ENCODE assay signal across 8 mouse cellular contexts in the genomic region with DNA sequence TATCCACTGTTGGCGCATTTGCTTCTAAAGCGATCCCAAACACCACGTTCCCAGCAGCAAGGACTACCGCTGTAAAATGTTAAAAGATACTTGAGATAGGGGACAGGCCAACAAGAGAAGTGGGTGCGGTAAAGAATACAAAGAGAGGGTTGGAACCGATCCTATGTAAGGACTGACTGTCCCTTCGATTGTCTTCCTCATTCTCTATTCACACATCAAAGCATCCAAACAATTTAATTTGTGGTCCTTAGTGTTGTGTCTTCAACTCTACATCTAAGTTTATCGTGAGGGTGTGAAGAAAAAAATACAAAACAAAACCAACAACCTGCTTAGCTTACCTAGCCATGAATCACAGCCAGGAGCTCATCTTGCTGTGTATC. TPM values are rescaled to one million over a fixed set of nuclear protein-coding genes. Genes with fewer than 3 reads are reported as not detected.
DNase-seq lines count a peak whose midpoint lies in the region; ATAC-seq and TF ChIP-seq lines count a peak whose summit lies in the region.

No protein-coding gene starts in this region.

- no peak overlapping the region; the same call in 1 of the 2 replicates for H3K9ac ChIP-seq in liver, embryonic 12.5 days

- no peak for TF ChIP-seq POLR2A in thymus, adult 2 months (IDR thresholded peaks at IDR 0.05; ENCODE audit: control insufficient read depth, extremely low read depth, insufficient read depth, low read length, poor library complexity)

- TF ChIP-seq CTCF in gastrocnemius, adult 2 months (IDR thresholded peaks at IDR 0.05): no peak
- TF ChIP-seq CTCF in thymus, adult 2 months (IDR thresholded peaks at IDR 0.05; ENCODE audit: borderline replicate concordance, control insufficient read depth, extremely low read depth, insufficient read depth, low read length, poor library complexity): no peak

- peak overlapping the region; percentile 80 for H3K4me3 ChIP-seq in gastrocnemius, adult 2 months
- H3K4me3 ChIP-seq in thymus, adult 2 months (ENCODE audit: control insufficient read depth, insufficient read depth, low read length): peak overlapping the region; percentile 93
- peak overlapping the region; percentile 76 for H3K4me3 ChIP-seq in liver, embryonic 12.5 days

- H3K27ac ChIP-seq in gastrocnemius, adult 2 months: peak overlapping the region; percentile 97
- H3K27ac ChIP-seq in thymus, adult 2 months (ENCODE audit: control insufficient read depth, insufficient read depth, low read length): no peak overlapping the region
- H3K27ac ChIP-seq in liver, embryonic 12.5 days: no peak overlapping the region

- peak overlapping the region; percentile 85 for H3K4me2 ChIP-seq in liver, embryonic 12.5 days

- no peak for ATAC-seq in liver, embryonic 12.5 days

- H3K9me3 ChIP-seq in liver, embryonic 12.5 days (replicated peaks): no peaks in the 10 kb centered on the region

- intact Hi-C loops in gastrocnemius, adult 2 months (cut with DNase I): no loop called here
- intact Hi-C loops in gastrocnemius, postnatal 14 days (cut with DNase I; ENCODE audit: low total_unique reads): no loop called here

- H3K36me3 ChIP-seq in thymus, adult 2 months (ENCODE audit: control insufficient read depth, insufficient read depth, low read length): no peaks in the 10 kb centered on the region
- no peaks in the 10 kb centered on the region for H3K36me3 ChIP-seq in liver, embryonic 12.5 days

- H3K4me1 ChIP-seq in thymus, adult 2 months (replicated peaks; ENCODE audit: control insufficient read depth, insufficient read depth, low read length): peaks cover 11% of the 10 kb centered on the region
- peaks cover 12% of the 10 kb centered on the region for H3K4me1 ChIP-seq in liver, embryonic 12.5 days

- no peaks in the 10 kb centered on the region for H3K27me3 ChIP-seq in thymus, adult 2 months (ENCODE audit: control insufficient read depth, insufficient read depth, low read length)
- H3K27me3 ChIP-seq in liver, embryonic 12.5 days (replicated peaks): peaks cover 18% of the 10 kb centered on the region

- WGBS in thymus, adult 2 months: 50% methylated on average over 8 of the region's 8 CpGs
- 30% methylated on average over 8 of the region's 8 CpGs for WGBS in liver, embryonic 12.5 days (ENCODE audit: insufficient replicate concordance)

- no peak for DNase-seq in gastrocnemius, adult 2 months
- DNase-seq in gastrocnemius, postnatal 14 days: no peak
- DNase-seq in thymus, adult 2 months: no peak
- no peak for DNase-seq in thymus, postnatal 0 days (ENCODE audit: low spot score)
- no peak for DNase-seq in adrenal gland, postnatal 25 days
- no peak for DNase-seq in ovary, postnatal 10 days (ENCODE audit: low spot score)
- DNase-seq in cerebellum, postnatal 10 days: no peak

RNA-seq across cellular contexts. Expression of gene Ube2d1, which starts 0.9 kb away (rescaled TPM):
- 100 to 1,000 TPM; 162 to 211 TPM for total RNA-seq in gastrocnemius, adult 2 months (2021)
- 100 to 1,000 TPM; 150 to 153 TPM for total RNA-seq in gastrocnemius, postnatal 14 days (2021)
- polyA plus RNA-seq in thymus, adult 2 months (2012; rRNA removed): 87.8 and 90.4 TPM in 2 replicates
- 36.9 and 44.3 TPM in 2 replicates for polyA plus RNA-seq in thymus, postnatal 0 days (2015; fragmentation: Nextera tagmentation; extraction: Ambion mirVana)
- polyA plus RNA-seq in liver, embryonic 12.5 days (2016; fragmentation: Nextera tagmentation; extraction: Ambion mirVana): 12.0 and 12.5 TPM in 2 replicates
- total RNA-seq in adrenal gland, postnatal 25 days (2021): 24.2 and 26.2 TPM in 2 replicates

RNA-seq across cellular contexts. Expression of gene Tfam, which starts 46.0 kb away (rescaled TPM):
- total RNA-seq in gastrocnemius, adult 2 months (2021): 10 to 100 TPM; 44.5 to 55.6 TPM
- total RNA-seq in gastrocnemius, postnatal 14 days (2021): 10 to 100 TPM; 48.1 to 51.2 TPM
- 12.4 and 12.6 TPM in 2 replicates for polyA plus RNA-seq in thymus, adult 2 months (2012; rRNA removed)
- polyA plus RNA-seq in thymus, postnatal 0 days (2015; fragmentation: Nextera tagmentation; extraction: Ambion mirVana): 110 and 116 TPM in 2 replicates
- polyA plus RNA-seq in liver, embryonic 12.5 days (2016; fragmentation: Nextera tagmentation; extraction: Ambion mirVana): 51.0 and 59.5 TPM in 2 replicates
- total RNA-seq in adrenal gland, postnatal 25 days (2021): 66.1 and 78.0 TPM in 2 replicates
